Mouse (Mus musculus) heart, postnatal 0 days (tissue): Measurements from ENCODE around the gene Ccdc141.

ENCODE experiments used
- CTCF ChIP-seq: IDR thresholded peaks from 2 replicates; pipeline ENCODE4 v1.5.1; 2016; ENCODE audit warnings: antibody characterized with exemption, control low read depth, low read depth
- EP300 ChIP-seq: IDR thresholded peaks from 2 replicates; pipeline ENCODE4 v1.6.1; 2016; ENCODE audit warnings: antibody characterized with exemption, low read depth

DNA sequence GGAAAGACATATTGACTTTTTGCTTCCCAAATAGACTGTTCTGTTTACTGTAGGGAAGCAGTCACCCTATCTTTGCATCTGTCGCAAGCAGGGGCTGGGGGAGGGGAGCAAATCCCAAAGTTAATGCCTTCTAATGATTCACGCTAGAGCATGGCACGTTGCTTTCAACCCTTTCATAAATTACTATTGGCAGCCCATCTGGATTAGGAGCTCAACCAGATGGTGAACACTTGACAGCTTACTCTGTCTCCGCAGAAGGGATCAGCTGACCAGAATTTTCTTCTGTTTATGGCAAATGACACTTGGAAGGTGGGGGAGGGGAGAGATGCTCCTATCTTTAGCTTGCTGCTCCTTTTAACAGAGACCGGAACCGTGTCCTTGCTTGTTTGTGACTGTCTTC, 105.1 kb downstream of the Ccdc141 start:
- TF ChIP-seq EP300 (no peak), CTCF (no peak)
